Mouse (Mus musculus) ES-E14 (cell line): ENCODE results near the gene Parl.

Experiments
- CHD2 ChIP-seq: IDR thresholded peaks from 2 replicates; pipeline ENCODE4 v1.6.1; 2014; ENCODE audit warnings: mild to moderate bottlenecking, low read depth, low read length, inconsistent platforms
- HCFC1 ChIP-seq: IDR thresholded peaks from 2 replicates; pipeline ENCODE4 v1.6.1; 2012; ENCODE audit warnings: low read length, inconsistent platforms, borderline replicate concordance; ENCODE audit not compliant: insufficient read depth
- ZC3H11A ChIP-seq: IDR thresholded peaks from 2 replicates; pipeline ENCODE4 v1.6.1; 2012; ENCODE audit warnings: low read depth, mild to moderate bottlenecking, inconsistent platforms, low read length, borderline replicate concordance

- no peak for TF ChIP-seq HCFC1
- no peak for TF ChIP-seq ZC3H11A
- TF ChIP-seq CHD2: no peak
Measured at GRCm38 (mm10) chr16:20325286-20325685, 23.1 kb upstream of the Parl start, which contains the start of gene Cyp2ab1.
